Comparison of ENCODE assay signal across 20 mouse cellular contexts in the genomic region with DNA sequence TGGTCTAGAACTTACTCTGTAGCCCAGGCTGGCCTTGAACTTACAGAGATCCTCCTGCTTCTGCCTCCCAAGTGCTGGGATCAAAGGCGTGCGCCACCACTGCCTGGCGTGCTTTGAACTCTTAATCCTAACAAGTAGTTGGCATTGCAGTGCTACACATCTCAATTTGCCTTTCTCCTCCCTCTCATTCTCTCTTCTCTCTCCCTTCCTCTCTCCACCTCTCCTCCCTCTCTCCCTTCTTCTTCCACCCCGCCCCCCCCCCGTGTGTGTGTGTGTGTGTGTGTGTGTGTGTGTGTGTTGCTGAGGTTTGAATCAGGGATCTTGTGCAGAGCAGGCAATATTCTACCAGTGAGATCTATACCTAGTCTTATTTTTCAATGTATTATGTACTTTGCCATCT. TPM values are rescaled to one million over a fixed set of nuclear protein-coding genes. Genes with fewer than 3 reads are reported as not detected.
"Had no signal": no experiment of that assay in that cellular context is flagged by ENCODE, and none has a peak within 500 bp of the region (broad histone marks: within the 10 kb centered on the region; RNA-seq: fewer than 3 reads in every experiment).

No protein-coding gene starts in this region.

- H3K4me1 ChIP-seq: neural tube, embryonic 12.5 days; neural tube, embryonic 15.5 days had no signal

- H3K4me2 ChIP-seq: lung, embryonic 14.5 days; neural tube, embryonic 12.5 days; neural tube, embryonic 15.5 days had no signal

- H3K27me3 ChIP-seq: megakaryocyte, embryonic 14.5 days; neural tube, embryonic 12.5 days; neural tube, embryonic 15.5 days had no signal

- H3K9ac ChIP-seq: lung, embryonic 14.5 days; neural tube, embryonic 12.5 days; neural tube, embryonic 15.5 days had no signal

- H3K9me3 ChIP-seq: megakaryocyte, embryonic 14.5 days; midbrain, embryonic 10.5 days; neural tube, embryonic 12.5 days; neural tube, embryonic 15.5 days had no signal

- H3K27ac ChIP-seq: midbrain, embryonic 10.5 days; neural tube, embryonic 12.5 days; neural tube, embryonic 15.5 days had no signal

- DNase-seq: kidney, adult 18-20 months; kidney, adult 9 months; kidney, postnatal 14 days; kidney, postnatal 4 days; lung, embryonic 14.5 days; lung, postnatal 36 days; midbrain, embryonic 14.5 days; right cerebral cortex, adult 18-20 months; right cerebral cortex, postnatal 14 days; right cerebral cortex, postnatal 4 days; thymus, postnatal 25 days had no signal

- H3K4me3 ChIP-seq: midbrain, embryonic 10.5 days; neural tube, embryonic 12.5 days; neural tube, embryonic 15.5 days had no signal

- ATAC-seq: hindbrain, embryonic 16.5 days; inflammation-experienced regulatory T-cells, adult 6 months; intestine, embryonic 16.5 days; lung, postnatal 0 days had no signal

RNA-seq across cellular contexts. Expression of gene Mpo, which starts 46.1 kb away (rescaled TPM):
- total RNA-seq: left cerebral cortex, postnatal 36 days had no signal
- polyA plus RNA-seq: inflammation-experienced regulatory T-cells, adult 6 months had no signal
